Mouse (Mus musculus): ENCODE data around the gene Fuca1.

DNA sequence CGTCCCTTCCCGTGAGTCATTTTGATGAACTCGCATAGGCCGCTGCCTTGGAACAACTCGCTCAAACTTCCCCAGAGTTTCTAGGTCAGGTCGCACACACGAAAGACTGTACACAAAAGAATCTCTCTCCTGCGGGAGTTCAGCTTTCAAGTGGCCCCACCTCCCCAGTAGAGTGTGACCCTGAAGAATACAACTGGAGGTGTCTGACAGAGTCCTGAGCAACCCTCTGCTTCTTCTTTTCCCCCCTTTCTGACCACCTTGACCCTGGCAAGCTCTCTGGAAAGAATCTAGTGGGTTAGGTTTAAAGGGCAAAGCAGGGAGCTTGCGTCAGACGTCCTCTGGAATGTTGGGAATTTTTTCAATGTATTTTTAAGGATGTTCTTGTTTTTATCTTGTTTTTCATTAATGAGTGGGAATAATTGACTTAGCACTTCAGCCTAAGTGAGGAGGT is 37.1 kb upstream of the Fuca1 start:
- TF ChIP-seq CTCF (IDR thresholded peaks at IDR 0.05; ENCODE audit: insufficient read depth, low read depth, low read length) (no peak), POLR2A (IDR thresholded peaks at IDR 0.05; ENCODE audit: insufficient read depth, low read depth, low read length) (no peak)
